Mouse (Mus musculus) MEL (cell line): ENCODE measurements at regions not wholly inside any gene's neighbourhood (a gene's known extent, or its start where the extent isn't known, plus 50 kb on each side); places are given as distances from the start of the nearest gene placed in this dataset.

ENCODE experiments used
- DNase-seq: peaks from one replicate; pipeline ENCODE4 v3.0.0; 2011; ENCODE audit warnings: low read depth, low spot score
- H3K27ac ChIP-seq: 2 replicates; pipeline ENCODE4 v1.5.1; 2012; ENCODE audit warnings: low read depth, mild to moderate bottlenecking, control low read depth, low read length, moderate library complexity; ENCODE audit not compliant: control insufficient read depth
- H3K27me3 ChIP-seq, 2 experiments: fragments of 150-350 bp in 1 of 2; sonication (generic) in 1 of 2; 2 replicates each; pipeline ENCODE4 v1.6.1; 2012; ENCODE audit warnings: low read length in 2 of 2, mild to moderate bottlenecking in 2 of 2, improper control_type of control experiment in 1 of 2, moderate library complexity in 1 of 2; ENCODE audit not compliant: insufficient read depth in 2 of 2, control insufficient read depth in 1 of 2
- H3K36me3 ChIP-seq, 2 experiments: 2 replicates each; pipeline ENCODE4 v1.6.1; 2012 to 2014; ENCODE audit warnings: low read length in 2 of 2, improper control_type of control experiment in 1 of 2, inconsistent platforms in 1 of 2, mild to moderate bottlenecking in 1 of 2; ENCODE audit not compliant: insufficient read depth in 2 of 2, control insufficient read depth in 1 of 2
- H3K4me1 ChIP-seq, 2 experiments: fragments of 150-350 bp in 1 of 2; sonication (generic) in 1 of 2; 2 replicates each; pipeline ENCODE4 v1.6.1; 2012; ENCODE audit warnings: low read length in 2 of 2, improper control_type of control experiment in 1 of 2, mild to moderate bottlenecking in 1 of 2; ENCODE audit not compliant: insufficient read depth in 2 of 2, control insufficient read depth in 1 of 2
- H3K4me3 ChIP-seq, 2 experiments: fragments of 150-350 bp in 1 of 2; sonication (generic) in 1 of 2; 2 replicates each; pipeline ENCODE4 v1.5.1; 2012; ENCODE audit warnings: low read depth in 2 of 2, low read length in 2 of 2, mild to moderate bottlenecking in 2 of 2, moderate library complexity in 2 of 2, control low read depth in 1 of 2, improper control_type of control experiment in 1 of 2; ENCODE audit not compliant: control insufficient read depth in 1 of 2, insufficient read depth in 1 of 2
- H3K79me2 ChIP-seq: 2 replicates; pipeline ENCODE4 v1.6.1; 2012; ENCODE audit warnings: mild to moderate bottlenecking, low read length, moderate library complexity; ENCODE audit not compliant: control insufficient read depth, poor library complexity, insufficient read depth
- H3K9ac ChIP-seq: 2 replicates; pipeline ENCODE4 v1.6.1; 2012; ENCODE audit warnings: low read depth, mild to moderate bottlenecking, control low read depth, low read length, moderate library complexity; ENCODE audit not compliant: control insufficient read depth, poor library complexity, severe bottlenecking
- H3K9me3 ChIP-seq: fragments of 150-350 bp; sonication (generic); replicated peaks from 2 replicates; pipeline ENCODE4 v1.6.1; 2012; ENCODE audit warnings: mild to moderate bottlenecking, low read length, improper control_type of control experiment, moderate library complexity; ENCODE audit not compliant: insufficient read depth
- BHLHE40 ChIP-seq: IDR thresholded peaks from 2 replicates; pipeline ENCODE4 v1.6.1; 2012; ENCODE audit warnings: low read depth, mild to moderate bottlenecking, inconsistent platforms, low read length, improper control_type of control experiment, borderline replicate concordance
- CHD1 ChIP-seq: IDR thresholded peaks from 2 replicates; pipeline ENCODE4 v1.6.1; 2012; ENCODE audit warnings: low read depth, mild to moderate bottlenecking, inconsistent platforms, low read length, improper control_type of control experiment
- ELF1 ChIP-seq: IDR thresholded peaks from 2 replicates; pipeline ENCODE4 v1.6.1; 2014; ENCODE audit warnings: low read depth, mild to moderate bottlenecking, inconsistent platforms, low read length, improper control_type of control experiment, moderate library complexity
- ETS1 ChIP-seq: IDR thresholded peaks from 2 replicates; pipeline ENCODE4 v1.6.1; 2012; ENCODE audit warnings: low read depth, mild to moderate bottlenecking, inconsistent platforms, low read length, improper control_type of control experiment, moderate library complexity
- GATA1 ChIP-seq: IDR thresholded peaks from 2 replicates; pipeline ENCODE4 v1.6.1; 2011; ENCODE audit warnings: low read depth, low read length, improper control_type of control experiment
- HCFC1 ChIP-seq: IDR thresholded peaks from 2 replicates; pipeline ENCODE4 v1.6.1; 2012; ENCODE audit warnings: low read depth, mild to moderate bottlenecking, inconsistent platforms, low read length, improper control_type of control experiment, moderate library complexity
- KAT2A ChIP-seq: conservative IDR thresholded peaks from 2 replicates; pipeline ENCODE4 v1.6.1; 2012; ENCODE audit warnings: low read depth, low read length, improper control_type of control experiment, inconsistent platforms
- MAX ChIP-seq: IDR thresholded peaks from 2 replicates; pipeline ENCODE4 v1.6.1; 2011; ENCODE audit warnings: low read length, improper control_type of control experiment
- MAZ ChIP-seq: IDR thresholded peaks from 2 replicates; pipeline ENCODE4 v1.6.1; 2012; ENCODE audit warnings: low read depth, mild to moderate bottlenecking, inconsistent platforms, low read length, improper control_type of control experiment
- MEF2A ChIP-seq: IDR thresholded peaks from 2 replicates; pipeline ENCODE4 v1.6.1; 2014; ENCODE audit warnings: low read depth, mild to moderate bottlenecking, inconsistent platforms, low read length, improper control_type of control experiment; ENCODE audit not compliant: poor library complexity, insufficient replicate concordance, severe bottlenecking; ENCODE audit errors: extremely low read depth
- MXI1 ChIP-seq: IDR thresholded peaks from 2 replicates; pipeline ENCODE4 v1.6.1; 2011; ENCODE audit warnings: mild to moderate bottlenecking, low read depth, low read length, improper control_type of control experiment
- MYB ChIP-seq: IDR thresholded peaks from 2 replicates; pipeline ENCODE4 v1.6.1; 2011; ENCODE audit warnings: mild to moderate bottlenecking, low read depth, low read length, improper control_type of control experiment
- MYC ChIP-seq: IDR thresholded peaks from 2 replicates; pipeline ENCODE4 v1.6.1; 2011; ENCODE audit warnings: low read depth, mild to moderate bottlenecking, low read length, improper control_type of control experiment, moderate library complexity
- NRF1 ChIP-seq: IDR thresholded peaks from 2 replicates; pipeline ENCODE4 v1.6.1; 2014; ENCODE audit warnings: low read depth, mild to moderate bottlenecking, inconsistent platforms, low read length, improper control_type of control experiment, moderate library complexity; ENCODE audit not compliant: poor library complexity, insufficient read depth, severe bottlenecking
- RCOR1 ChIP-seq: IDR thresholded peaks from 2 replicates; pipeline ENCODE4 v1.6.1; 2012; ENCODE audit warnings: low read depth, mild to moderate bottlenecking, inconsistent platforms, low read length, improper control_type of control experiment
- SIN3A ChIP-seq: IDR thresholded peaks from 2 replicates; pipeline ENCODE4 v1.6.1; 2012; ENCODE audit warnings: low read length, improper control_type of control experiment, inconsistent platforms
- SMC3 ChIP-seq: IDR thresholded peaks from 2 replicates; pipeline ENCODE4 v1.6.1; 2011; ENCODE audit warnings: low read depth, low read length, improper control_type of control experiment
- TAL1 ChIP-seq: IDR thresholded peaks from 2 replicates; pipeline ENCODE4 v1.6.1; 2012; ENCODE audit warnings: mild to moderate bottlenecking, inconsistent platforms, low read length, moderate library complexity, mixed read lengths
- TBP ChIP-seq: IDR thresholded peaks from 2 replicates; pipeline ENCODE4 v1.8.0; 2011; ENCODE audit warnings: low read depth, low read length, improper control_type of control experiment
- TCF12 ChIP-seq: IDR thresholded peaks from 2 replicates; pipeline ENCODE4 v1.6.1; 2014; ENCODE audit warnings: low read depth, mild to moderate bottlenecking, inconsistent platforms, low read length, improper control_type of control experiment, moderate library complexity
- UBTF ChIP-seq: IDR thresholded peaks from 2 replicates; pipeline ENCODE4 v1.6.1; 2012; ENCODE audit warnings: low read depth, mild to moderate bottlenecking, inconsistent platforms, low read length, improper control_type of control experiment, moderate library complexity, borderline replicate concordance; ENCODE audit not compliant: insufficient read depth
- USF1 ChIP-seq: IDR thresholded peaks from 2 replicates; pipeline ENCODE4 v1.6.1; 2014; ENCODE audit warnings: low read depth, mild to moderate bottlenecking, inconsistent platforms, low read length, improper control_type of control experiment, moderate library complexity
- USF2 ChIP-seq, 2 experiments: IDR thresholded peaks; 2 replicates each; pipeline ENCODE4 v1.6.1; 2011 to 2012; ENCODE audit warnings: improper control_type of control experiment in 2 of 2, low read length in 2 of 2, borderline replicate concordance in 1 of 2, inconsistent platforms in 1 of 2, low read depth in 1 of 2, mild to moderate bottlenecking in 1 of 2; ENCODE audit not compliant: insufficient read depth in 1 of 2
- ZKSCAN1 ChIP-seq: IDR thresholded peaks from 2 replicates; pipeline ENCODE4 v1.6.1; 2012; ENCODE audit warnings: low read depth, mild to moderate bottlenecking, inconsistent platforms, low read length, improper control_type of control experiment, moderate library complexity
- ZNF384 ChIP-seq: IDR thresholded peaks from 2 replicates; pipeline ENCODE4 v1.6.1; 2012; ENCODE audit warnings: low read depth, mild to moderate bottlenecking, inconsistent platforms, low read length, improper control_type of control experiment

DNA sequence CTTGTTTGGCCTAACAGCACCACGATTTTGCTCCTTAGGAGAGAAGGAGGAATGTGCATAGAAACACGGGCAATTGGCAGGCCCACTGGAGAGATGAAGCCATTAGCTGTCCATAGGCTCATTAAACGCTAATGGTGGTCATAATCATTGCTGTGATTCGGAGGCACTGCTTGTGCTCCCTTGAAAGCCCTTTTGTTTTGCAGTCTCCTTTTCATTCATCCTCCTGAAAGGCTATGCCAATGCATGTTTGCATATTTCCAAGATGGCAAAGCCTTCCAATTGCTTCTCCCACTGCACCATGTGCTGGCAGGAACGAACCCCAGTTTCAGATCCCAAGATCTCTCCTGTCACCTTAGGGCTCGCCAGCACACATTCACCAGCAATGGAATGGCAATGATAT is 322.9 kb upstream of the Adgrl2 start:
- Histone ChIP-seq H3K9me3 (no peaks in the 10 kb centered on the region), H3K36me3 (no peaks in the 10 kb centered on the region), H3K4me3 (no peak overlapping the region), H3K9ac (no peak overlapping the region), H3K27me3 (no peaks in the 10 kb centered on the region), H3K27ac (no peak overlapping the region), H3K79me2 (no peaks in the 10 kb centered on the region), H3K4me1 (no peaks in the 10 kb centered on the region)
- TF ChIP-seq USF1 (no peak), TCF12 (no peak), BHLHE40 (no peak), SMC3 (no peak), ZKSCAN1 (no peak), MAX (no peak), UBTF (no peak), MAZ (no peak), TBP (no peak), USF2 (IDR thresholded peaks at IDR 0.05; ENCODE audit: borderline replicate concordance in 1 of 2, insufficient read depth in 1 of 2, low read depth in 1 of 2, low read length in 2 of 2) (no peak), GATA1 (no peak), ZNF384 (no peak)
- DNase-seq: no peak

DNA sequence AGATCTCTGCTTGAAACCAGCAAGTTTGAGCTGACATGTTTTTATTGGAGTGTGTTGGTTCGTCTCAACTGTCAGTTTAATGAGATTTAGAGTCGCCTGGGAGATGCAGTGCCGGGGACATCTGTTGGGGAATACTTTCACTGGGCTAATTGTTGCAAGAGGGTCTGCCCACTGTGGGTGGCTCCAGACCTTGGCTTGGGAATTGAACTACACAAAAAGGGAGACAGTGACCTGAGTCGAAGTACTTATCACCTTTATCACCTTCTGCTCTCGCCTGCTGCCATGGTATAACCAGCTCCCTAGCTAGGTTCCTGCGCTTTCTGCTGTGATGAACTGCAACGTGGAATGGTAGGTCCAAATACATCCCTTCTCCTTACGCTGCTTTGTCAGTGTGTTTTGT is 321.2 kb upstream of the Adgrl2 start:
- DNase-seq: no peak
- H3K4me1 ChIP-seq: no peaks in the 10 kb centered on the region
- H3K27me3 ChIP-seq: no peaks in the 10 kb centered on the region
- no peak overlapping the region for H3K9ac ChIP-seq
- H3K27ac ChIP-seq: no peak overlapping the region
- no peaks in the 10 kb centered on the region for H3K36me3 ChIP-seq
- no peaks in the 10 kb centered on the region for H3K79me2 ChIP-seq
- no peaks in the 10 kb centered on the region for H3K9me3 ChIP-seq
- H3K4me3 ChIP-seq: no peak overlapping the region
- TF ChIP-seq MYB (no peak), MYC (no peak), HCFC1 (no peak), SIN3A (no peak), KAT2A (no peak), ETS1 (no peak), TCF12 (no peak), MEF2A (no peak), TAL1 (no peak), NRF1 (no peak), BHLHE40 (no peak), USF2 (IDR thresholded peaks at IDR 0.05; ENCODE audit: borderline replicate concordance in 1 of 2, insufficient read depth in 1 of 2, low read depth in 1 of 2, low read length in 2 of 2) (no peak), RCOR1 (no peak), MXI1 (no peak), ELF1 (no peak), CHD1 (no peak)
